Mouse (Mus musculus): ENCODE measurements at regions not wholly inside any gene's neighbourhood (a gene's known extent, or its start where the extent isn't known, plus 50 kb on each side); places are given as distances from the start of the nearest gene placed in this dataset.

DNA sequence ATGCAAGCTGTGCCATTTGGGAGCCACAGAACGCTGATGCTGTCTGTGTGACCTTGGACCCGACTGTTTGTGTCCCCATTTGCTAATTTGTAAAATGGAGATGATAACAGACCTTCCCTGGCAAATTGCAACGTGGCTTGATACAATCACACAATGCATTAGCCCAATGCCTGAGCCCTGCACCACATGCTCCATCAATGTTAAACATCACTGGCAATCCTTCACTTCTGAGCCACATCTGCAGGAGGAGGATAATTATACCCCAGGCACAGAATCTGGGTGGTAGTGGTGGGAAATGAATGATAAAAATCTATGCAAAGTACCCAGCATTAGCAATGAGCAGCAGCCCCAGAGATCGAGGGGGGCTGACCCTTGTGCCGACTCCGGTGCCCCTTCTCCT lies 191.0 kb upstream of the Gjb5 start:
- DNase-seq (ENCODE audit: low read depth) = peak; percentile 67
- TF ChIP-seq CTCF (IDR thresholded peaks at IDR 0.05; ENCODE audit: borderline replicate concordance, extremely low read depth, insufficient read depth, insufficient read length) (no peak), POLR2A (IDR thresholded peaks at IDR 0.05; ENCODE audit: borderline replicate concordance, extremely low read depth, insufficient read depth, insufficient read length, poor library complexity, severe bottlenecking) (no peak)

DNA sequence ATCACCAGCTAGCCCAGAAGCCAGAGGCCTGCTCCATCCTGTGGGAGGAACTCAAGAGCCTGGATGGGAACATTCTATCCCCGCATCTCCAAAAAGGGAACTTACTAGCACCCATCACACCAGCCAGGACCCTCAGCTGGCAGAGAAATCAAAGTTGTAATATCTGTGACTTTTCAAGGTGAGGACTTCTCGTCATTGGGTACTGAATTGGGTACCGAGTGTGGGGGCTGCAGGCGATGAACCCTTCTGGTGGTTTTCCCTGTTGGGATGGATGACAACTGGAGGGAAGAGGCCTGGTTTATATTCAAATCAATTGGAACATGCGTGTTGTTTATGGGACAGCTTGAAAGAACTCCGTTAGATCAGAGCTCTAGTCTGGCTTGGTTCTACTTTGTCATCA lies 187.1 kb upstream of the Gjb5 start:
- no peak for TF ChIP-seq POLR2A (IDR thresholded peaks at IDR 0.05; ENCODE audit: borderline replicate concordance, extremely low read depth, insufficient read depth, insufficient read length, poor library complexity, severe bottlenecking)
- TF ChIP-seq CTCF (IDR thresholded peaks at IDR 0.05; ENCODE audit: borderline replicate concordance, extremely low read depth, insufficient read depth, insufficient read length) = no peak
- no peak for DNase-seq (ENCODE audit: low read depth)

DNA sequence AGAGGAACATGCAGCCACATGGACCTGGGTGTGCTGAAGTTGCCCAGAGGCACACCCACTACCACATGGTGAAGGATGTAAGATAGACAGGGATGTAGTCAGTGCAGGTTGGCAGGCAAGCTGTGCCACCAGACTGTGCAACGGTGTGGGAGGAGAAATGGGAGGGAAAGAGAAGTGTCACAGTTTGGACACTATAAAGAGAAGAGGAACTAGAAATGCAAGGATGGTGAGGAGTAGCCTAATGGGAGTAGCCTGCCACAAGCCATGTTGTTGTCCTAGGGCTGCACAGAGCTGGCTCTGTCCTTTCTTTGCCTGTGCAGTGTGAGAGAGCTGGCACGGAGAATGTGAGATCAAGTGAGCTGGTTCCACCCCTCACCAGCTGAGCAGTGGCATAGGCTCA lies 185.3 kb upstream of the Gjb5 start:
- TF ChIP-seq POLR2A (IDR thresholded peaks at IDR 0.05; ENCODE audit: borderline replicate concordance, extremely low read depth, insufficient read depth, insufficient read length, poor library complexity, severe bottlenecking) = no peak
- no peak for TF ChIP-seq CTCF (IDR thresholded peaks at IDR 0.05; ENCODE audit: borderline replicate concordance, extremely low read depth, insufficient read depth, insufficient read length)
- DNase-seq (ENCODE audit: low read depth) = no peak

- peak; percentile 38 for DNase-seq (ENCODE audit: low read depth)
- TF ChIP-seq POLR2A (IDR thresholded peaks at IDR 0.05; ENCODE audit: borderline replicate concordance, extremely low read depth, insufficient read depth, insufficient read length, poor library complexity, severe bottlenecking) (no peak), CTCF (IDR thresholded peaks at IDR 0.05; ENCODE audit: borderline replicate concordance, extremely low read depth, insufficient read depth, insufficient read length) (no peak)
Observed at GRCm38 (mm10) chr4:127542771-127543170, 184.8 kb upstream of the Gjb5 start.

DNA sequence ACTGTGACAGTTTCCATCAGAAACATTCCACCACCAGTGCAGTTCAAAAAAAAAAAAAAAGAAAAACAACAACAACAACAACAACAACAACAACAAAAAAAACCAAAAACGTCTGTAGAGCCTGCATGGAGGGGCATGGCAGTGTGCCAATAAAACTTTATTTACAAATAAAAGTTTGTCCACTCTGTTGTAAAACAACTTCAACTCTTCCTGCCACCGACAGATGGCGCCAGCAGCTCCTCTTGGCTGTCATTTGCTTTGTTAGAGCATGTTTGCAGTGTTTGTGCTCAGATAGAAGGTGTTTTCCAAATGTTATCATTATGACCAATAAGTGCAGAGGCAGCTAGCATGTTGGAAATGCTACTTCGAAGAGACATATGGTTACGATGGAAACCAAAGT lies 179.0 kb upstream of the Gjb5 start:
- TF ChIP-seq CTCF (IDR thresholded peaks at IDR 0.05; ENCODE audit: borderline replicate concordance, extremely low read depth, insufficient read depth, insufficient read length) (peak; percentile 66; the same call in 1 of the 2 replicates), POLR2A (IDR thresholded peaks at IDR 0.05; ENCODE audit: borderline replicate concordance, extremely low read depth, insufficient read depth, insufficient read length, poor library complexity, severe bottlenecking) (no peak)

GRCm38 (mm10) chr4:127535630-127536029 lies 177.6 kb upstream of the Gjb5 start:
- TF ChIP-seq POLR2A (IDR thresholded peaks at IDR 0.05; ENCODE audit: borderline replicate concordance, extremely low read depth, insufficient read depth, insufficient read length, poor library complexity, severe bottlenecking) (no peak), CTCF (IDR thresholded peaks at IDR 0.05; ENCODE audit: borderline replicate concordance, extremely low read depth, insufficient read depth, insufficient read length) (peak; percentile 50; the same call in 1 of the 2 replicates)
- DNase-seq (ENCODE audit: low read depth) = no peak

More for the DNA sequence above, 179.0 kb upstream of the Gjb5 start:
- DNase-seq (ENCODE audit: low read depth) = peak; percentile 81

DNA sequence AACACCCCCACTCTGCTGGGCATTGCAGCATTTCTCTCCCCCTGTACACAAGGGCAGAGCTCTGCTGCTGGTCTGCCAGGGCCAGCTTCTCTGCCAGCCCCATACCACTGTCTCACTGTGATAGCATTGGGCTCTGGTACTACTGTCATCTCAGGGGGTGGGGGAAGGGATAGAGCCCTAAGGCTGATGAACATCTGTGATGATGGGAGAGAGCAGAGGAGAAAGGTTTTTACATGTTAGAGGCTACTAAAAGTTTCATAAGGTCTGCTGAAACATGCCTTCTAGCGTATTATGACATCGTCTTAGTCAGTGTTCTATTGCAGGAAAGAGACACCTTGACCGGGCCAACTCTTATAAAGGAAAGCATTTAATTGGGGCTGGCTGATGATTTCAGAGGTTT lies 176.4 kb upstream of the Gjb5 start:
- no peak for DNase-seq (ENCODE audit: low read depth)
- no peak for TF ChIP-seq CTCF (IDR thresholded peaks at IDR 0.05; ENCODE audit: borderline replicate concordance, extremely low read depth, insufficient read depth, insufficient read length)

DNA sequence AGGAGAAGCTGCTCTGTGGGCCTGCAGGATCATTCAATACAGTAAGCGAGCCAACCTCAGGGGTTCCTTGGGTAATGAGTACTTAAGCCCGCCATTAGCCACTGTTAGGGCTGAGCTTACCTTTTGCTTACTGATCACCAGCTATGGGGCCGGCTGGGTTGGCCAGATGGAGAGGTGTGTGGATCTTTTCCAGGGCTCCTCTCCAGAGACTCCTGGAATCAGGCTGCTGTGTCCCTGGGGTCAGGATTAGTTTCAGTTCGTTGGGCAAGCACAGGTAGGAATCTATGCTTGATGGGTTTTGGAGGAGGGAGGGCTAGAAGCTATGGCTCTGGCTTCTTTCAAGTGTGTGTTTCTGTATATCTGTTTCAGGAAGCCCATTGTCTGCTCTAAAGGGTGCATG lies 175.7 kb upstream of the Gjb5 start:
- DNase-seq (ENCODE audit: low read depth) = no peak
- TF ChIP-seq POLR2A (IDR thresholded peaks at IDR 0.05; ENCODE audit: borderline replicate concordance, extremely low read depth, insufficient read depth, insufficient read length, poor library complexity, severe bottlenecking) (no peak), CTCF (IDR thresholded peaks at IDR 0.05; ENCODE audit: borderline replicate concordance, extremely low read depth, insufficient read depth, insufficient read length) (no peak)

DNA sequence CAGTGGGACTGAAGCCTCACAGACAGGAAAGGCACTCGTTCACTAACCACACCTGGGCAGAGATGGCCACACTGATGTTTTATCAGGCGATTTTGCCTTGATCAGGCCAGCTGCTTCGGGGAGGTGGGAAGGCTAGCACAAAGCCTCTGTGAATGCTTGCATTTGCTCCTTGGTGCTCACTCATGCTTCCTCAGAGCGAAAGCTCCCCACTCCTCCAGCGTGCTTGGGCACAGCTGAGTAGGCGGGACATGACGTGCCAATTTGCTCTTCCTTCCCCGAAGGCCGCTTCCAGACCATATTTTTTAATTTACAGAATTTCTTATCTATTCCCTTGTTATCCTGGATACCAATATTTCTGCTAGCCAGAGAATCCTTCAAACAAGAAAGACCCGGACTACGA lies 172.8 kb upstream of the Gjb5 start:
- TF ChIP-seq CTCF (IDR thresholded peaks at IDR 0.05; ENCODE audit: borderline replicate concordance, extremely low read depth, insufficient read depth, insufficient read length) (no peak), POLR2A (IDR thresholded peaks at IDR 0.05; ENCODE audit: borderline replicate concordance, extremely low read depth, insufficient read depth, insufficient read length, poor library complexity, severe bottlenecking) (no peak)
- no peak for DNase-seq (ENCODE audit: low read depth)

GRCm38 (mm10) chr4:127522151-127522550 lies 164.2 kb upstream of the Gjb5 start:
- DNase-seq (ENCODE audit: low read depth) = no peak
- TF ChIP-seq POLR2A (IDR thresholded peaks at IDR 0.05; ENCODE audit: borderline replicate concordance, extremely low read depth, insufficient read depth, insufficient read length, poor library complexity, severe bottlenecking) (no peak), CTCF (IDR thresholded peaks at IDR 0.05; ENCODE audit: borderline replicate concordance, extremely low read depth, insufficient read depth, insufficient read length) (no peak)

GRCm38 (mm10) chr4:127517978-127518377 lies 160.0 kb upstream of the Gjb5 start:
- no peak for DNase-seq (ENCODE audit: low read depth)
- TF ChIP-seq POLR2A (IDR thresholded peaks at IDR 0.05; ENCODE audit: borderline replicate concordance, extremely low read depth, insufficient read depth, insufficient read length, poor library complexity, severe bottlenecking) (no peak), CTCF (IDR thresholded peaks at IDR 0.05; ENCODE audit: borderline replicate concordance, extremely low read depth, insufficient read depth, insufficient read length) (peak; percentile 36; the same call in 1 of the 2 replicates)

GRCm38 (mm10) chr4:127517539-127517938 lies 159.6 kb upstream of the Gjb5 start:
- DNase-seq (ENCODE audit: low read depth) = no peak
- TF ChIP-seq POLR2A (IDR thresholded peaks at IDR 0.05; ENCODE audit: borderline replicate concordance, extremely low read depth, insufficient read depth, insufficient read length, poor library complexity, severe bottlenecking) = no peak
- TF ChIP-seq CTCF (IDR thresholded peaks at IDR 0.05; ENCODE audit: borderline replicate concordance, extremely low read depth, insufficient read depth, insufficient read length) = no peak

GRCm38 (mm10) chr4:127509936-127510335 lies 152.0 kb upstream of the Gjb5 start:
- no peak for TF ChIP-seq CTCF (IDR thresholded peaks at IDR 0.05; ENCODE audit: borderline replicate concordance, extremely low read depth, insufficient read depth, insufficient read length)
- TF ChIP-seq POLR2A (IDR thresholded peaks at IDR 0.05; ENCODE audit: borderline replicate concordance, extremely low read depth, insufficient read depth, insufficient read length, poor library complexity, severe bottlenecking) = no peak
- no peak for DNase-seq (ENCODE audit: low read depth)
